Mouse (Mus musculus): Measurements from ENCODE around the gene Acot8. TPM values are rescaled to one million over a fixed set of nuclear protein-coding genes. Genes with fewer than 3 reads are reported as not detected.

Gene Acot8
- polyA plus RNA-seq, 1 experiment from 2014 or later, result 43.8 TPM

DNA sequence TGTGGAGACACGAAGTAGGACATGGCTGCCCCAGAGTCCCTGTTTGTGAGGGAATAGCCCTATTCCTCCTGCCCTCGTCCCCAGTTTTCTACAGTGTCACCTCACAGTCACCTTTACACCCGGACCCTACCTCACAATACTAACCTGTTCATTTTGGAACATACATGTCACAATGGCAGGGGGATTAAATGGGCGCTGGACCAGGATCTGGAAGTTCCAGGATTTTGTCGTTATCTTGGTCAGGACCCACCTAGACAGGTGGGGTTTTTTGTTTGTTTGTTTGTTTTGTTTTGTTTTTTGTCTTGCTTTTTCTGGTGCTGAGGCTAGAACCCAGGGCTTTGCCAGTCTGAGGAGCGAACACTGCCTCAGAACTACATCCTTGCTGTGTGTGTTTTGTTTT lies 23.8 kb upstream of the Acot8 start, which contains the start of gene Spata25:
Gene Spata25, minus strand, starts transcription at position 101 of the 400 bp plus-strand sequence.
- H3K4me1 ChIP-seq (replicated peaks; ENCODE audit: control insufficient read depth, insufficient read depth), result 0 out of 2 replicates have a peak, but pooled peaks cover 5% of the 10 kb centered on the region
- 83% methylated on average over 6 of the region's 6 CpGs for WGBS
- no peak for DNase-seq (ENCODE audit: low spot score)
- TF ChIP-seq EP300 (optimal IDR thresholded peaks at IDR 0.05) (no peak), CTCF (IDR thresholded peaks at IDR 0.05; ENCODE audit: low read depth) (no peak)
- H3K4me2 ChIP-seq (replicated peaks; ENCODE audit: low read depth), result no peak within 1 kb of the TSS
- no peaks in the 10 kb centered on the region for H3K27me3 ChIP-seq (ENCODE audit: control insufficient read depth, insufficient read depth, low read length)
- no peak within 1 kb of the TSS for H3K9ac ChIP-seq (ENCODE audit: low read length)
- ATAC-seq (ENCODE audit: low FRiP score, low TSS enrichment), result no peak
- H3K9me3 ChIP-seq (ENCODE audit: control insufficient read depth, low read length), result no peaks in the 10 kb centered on the region
- no peak within 1 kb of the TSS for H3K4me3 ChIP-seq (ENCODE audit: low read depth, low read length)
- no peak within 1 kb of the TSS for H3K27ac ChIP-seq (replicated peaks)
- H3K36me3 ChIP-seq (ENCODE audit: control insufficient read depth, insufficient read depth, low read length), result peaks cover 16% of the 10 kb centered on the region; the same call in 1 of the 2 replicates

- Histone ChIP-seq H3K4me1 (replicated peaks; ENCODE audit: control insufficient read depth, insufficient read depth) (0 out of 2 replicates have a peak, but pooled peaks cover 2% of the 10 kb centered on the region), H3K9me3 (ENCODE audit: control insufficient read depth, low read length) (no peaks in the 10 kb centered on the region), H3K4me2 (replicated peaks; ENCODE audit: low read depth) (no peak overlapping the region), H3K4me3 (ENCODE audit: low read depth, low read length) (no peak overlapping the region), H3K27me3 (ENCODE audit: control insufficient read depth, insufficient read depth, low read length) (no peaks in the 10 kb centered on the region), H3K9ac (ENCODE audit: low read length) (no peak overlapping the region), H3K36me3 (ENCODE audit: control insufficient read depth, insufficient read depth, low read length) (peaks cover 16% of the 10 kb centered on the region; the same call in 1 of the 2 replicates), H3K27ac (replicated peaks) (no peak overlapping the region)
- no peak for TF ChIP-seq EP300 (optimal IDR thresholded peaks at IDR 0.05)
- no peak for TF ChIP-seq CTCF (IDR thresholded peaks at IDR 0.05; ENCODE audit: low read depth)
- DNase-seq (ENCODE audit: low spot score) (no peak), ATAC-seq (ENCODE audit: low FRiP score, low TSS enrichment) (no peak)
- WGBS, result 90% methylated on average over 15 of the region's 16 CpGs
These were observed 22.6 kb upstream of the Acot8 start for GRCm38 (mm10) chr2:164827146-164827850.

DNA sequence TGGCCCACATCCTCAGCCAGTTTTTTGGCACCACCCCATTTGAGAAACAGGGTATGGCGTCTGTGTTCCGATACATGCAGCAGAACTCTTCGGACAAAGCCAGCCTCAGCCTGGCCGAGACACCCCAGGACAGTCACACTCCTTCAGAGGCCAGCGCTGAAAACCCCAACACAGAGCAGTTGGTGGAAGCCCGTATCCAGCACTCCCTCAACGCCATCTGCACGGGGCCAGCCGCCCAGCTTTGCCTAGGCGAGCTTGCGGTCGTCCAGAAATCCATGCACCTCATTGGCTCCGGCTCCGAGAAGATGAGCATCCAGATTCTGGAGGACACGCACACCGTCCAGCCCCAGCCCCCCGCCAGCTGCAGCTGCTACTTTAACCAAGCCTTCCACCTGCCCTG lies 20.8 kb upstream of the Acot8 start:
- Histone ChIP-seq H3K27me3 (ENCODE audit: control insufficient read depth, insufficient read depth, low read length) (no peaks in the 10 kb centered on the region), H3K9ac (ENCODE audit: low read length) (no peak overlapping the region), H3K36me3 (ENCODE audit: control insufficient read depth, insufficient read depth, low read length) (peaks cover 16% of the 10 kb centered on the region; the same call in 1 of the 2 replicates), H3K4me1 (replicated peaks; ENCODE audit: control insufficient read depth, insufficient read depth) (0 out of 2 replicates have a peak, but pooled peaks cover 2% of the 10 kb centered on the region), H3K4me2 (replicated peaks; ENCODE audit: low read depth) (no peak overlapping the region), H3K4me3 (ENCODE audit: low read depth, low read length) (no peak overlapping the region), H3K27ac (replicated peaks) (no peak overlapping the region), H3K9me3 (ENCODE audit: control insufficient read depth, low read length) (no peaks in the 10 kb centered on the region)
- WGBS, result 97% methylated on average over 17 of the region's 17 CpGs
- ATAC-seq (ENCODE audit: low FRiP score, low TSS enrichment), result no peak
- TF ChIP-seq CTCF (IDR thresholded peaks at IDR 0.05; ENCODE audit: low read depth) (no peak), EP300 (optimal IDR thresholded peaks at IDR 0.05) (no peak)
- no peak for DNase-seq (ENCODE audit: low spot score)

- Histone ChIP-seq H3K4me2 (replicated peaks; ENCODE audit: low read depth) (no peak overlapping the region), H3K4me3 (ENCODE audit: low read depth, low read length) (no peak overlapping the region), H3K36me3 (ENCODE audit: control insufficient read depth, insufficient read depth, low read length) (peaks cover 16% of the 10 kb centered on the region; the same call in 1 of the 2 replicates), H3K27me3 (ENCODE audit: control insufficient read depth, insufficient read depth, low read length) (no peaks in the 10 kb centered on the region), H3K4me1 (replicated peaks; ENCODE audit: control insufficient read depth, insufficient read depth) (0 out of 2 replicates have a peak, but pooled peaks cover 2% of the 10 kb centered on the region), H3K9ac (ENCODE audit: low read length) (no peak overlapping the region), H3K9me3 (ENCODE audit: control insufficient read depth, low read length) (no peaks in the 10 kb centered on the region), H3K27ac (replicated peaks) (no peak overlapping the region)
- ATAC-seq (ENCODE audit: low FRiP score, low TSS enrichment), result no peak
- 90% methylated on average over 4 of the region's 4 CpGs for WGBS
- DNase-seq (ENCODE audit: low spot score), result no peak
- TF ChIP-seq EP300 (optimal IDR thresholded peaks at IDR 0.05) (no peak), CTCF (IDR thresholded peaks at IDR 0.05; ENCODE audit: low read depth) (no peak)
These were observed 19.3 kb upstream of the Acot8 start for GRCm38 (mm10) chr2:164823969-164824368.

DNA sequence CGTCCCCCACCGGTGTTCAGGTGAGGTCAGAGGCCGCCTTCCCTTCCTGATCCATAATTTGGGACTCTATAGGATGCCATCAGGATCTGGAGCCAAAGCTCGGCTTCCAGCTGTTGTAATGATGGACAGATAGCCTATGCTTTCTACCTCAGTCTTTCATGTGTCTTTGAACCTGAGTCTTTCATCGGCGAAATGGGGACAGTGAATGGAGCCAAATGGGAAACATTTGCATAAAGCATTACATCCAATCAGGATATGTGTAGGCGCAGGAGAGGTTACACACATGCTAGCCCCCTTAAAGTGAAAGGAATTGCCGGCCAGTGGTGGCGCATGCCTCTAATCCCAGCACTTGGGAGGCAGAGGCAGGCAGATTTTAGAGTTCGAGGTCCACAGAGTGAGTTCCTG lies 18.5 kb upstream of the Acot8 start:
- peak overlapping the region; percentile 71 for H3K4me2 ChIP-seq (replicated peaks; ENCODE audit: low read depth)
- H3K4me1 ChIP-seq (replicated peaks; ENCODE audit: control insufficient read depth, insufficient read depth), result 0 out of 2 replicates have a peak, but pooled peaks cover 2% of the 10 kb centered on the region
- peak overlapping the region; percentile 81 for H3K27ac ChIP-seq (replicated peaks)
- TF ChIP-seq CTCF (IDR thresholded peaks at IDR 0.05; ENCODE audit: low read depth) (peak; percentile 24; the same call in 1 of the 2 replicates), EP300 (optimal IDR thresholded peaks at IDR 0.05) (no peak)
- peak; percentile 35 for ATAC-seq (ENCODE audit: low FRiP score, low TSS enrichment)
- peak overlapping the region; percentile 71 for H3K4me3 ChIP-seq (ENCODE audit: low read depth, low read length)
- H3K9me3 ChIP-seq (ENCODE audit: control insufficient read depth, low read length), result no peaks in the 10 kb centered on the region
- 1% methylated on average over 10 of the region's 10 CpGs for WGBS
- no peaks in the 10 kb centered on the region for H3K27me3 ChIP-seq (ENCODE audit: control insufficient read depth, insufficient read depth, low read length)
- peaks cover 16% of the 10 kb centered on the region; the same call in 1 of the 2 replicates for H3K36me3 ChIP-seq (ENCODE audit: control insufficient read depth, insufficient read depth, low read length)
- peak; percentile 43 for DNase-seq (ENCODE audit: low spot score)
- H3K9ac ChIP-seq (ENCODE audit: low read length), result peak overlapping the region; percentile 64
